Mouse (Mus musculus) CH12.LX (cell line): ENCODE results near the gene Camta1. TPM values are rescaled to one million over a fixed set of nuclear protein-coding genes. Genes with fewer than 3 reads are reported as not detected.

Experiments
- DNase-seq: peaks from one replicate; pipeline ENCODE4 v3.0.0-alpha.2; 2013; ENCODE audit errors: extremely low read depth
- H3K27ac ChIP-seq: 2 replicates; pipeline ENCODE4 v1.5.1; 2012; ENCODE audit warnings: low read depth, mild to moderate bottlenecking, control low read depth, moderate library complexity; ENCODE audit not compliant: insufficient read depth
- H3K27me3 ChIP-seq: replicated peaks from 2 replicates; pipeline ENCODE3; 2012; ENCODE audit warnings: inconsistent platforms
- H3K36me3 ChIP-seq, 2 experiments: replicated peaks in 1 of 2; 2 replicates each; pipeline versions ENCODE3 to v1.6.1; 2012; ENCODE audit warnings: inconsistent platforms in 1 of 2, low read length in 1 of 2, mild to moderate bottlenecking in 1 of 2, mixed read lengths in 1 of 2, moderate library complexity in 1 of 2; ENCODE audit not compliant: control insufficient read depth in 1 of 2, insufficient read depth in 1 of 2
- H3K4me1 ChIP-seq, 2 experiments: 2 replicates each; pipeline ENCODE4 v1.6.1; 2012; ENCODE audit warnings: inconsistent platforms in 1 of 2, moderate library complexity in 1 of 2; ENCODE audit not compliant: insufficient read depth in 2 of 2, control insufficient read depth in 1 of 2
- H3K4me2 ChIP-seq: 2 replicates; pipeline ENCODE4 v1.6.1; 2012; ENCODE audit warnings: low read depth, mild to moderate bottlenecking, control low read depth; ENCODE audit not compliant: poor library complexity, insufficient read depth, severe bottlenecking
- H3K4me3 ChIP-seq, 3 experiments: fragments of 150-350 bp in 1 of 3; sonication (generic) in 1 of 3; replicated peaks in 1 of 3; 2 replicates each; pipeline versions ENCODE3 to v1.5.1; 2011 to 2012; ENCODE audit warnings: low read depth in 2 of 3, low read length in 2 of 3, mild to moderate bottlenecking in 2 of 3, moderate library complexity in 2 of 3, control low read depth in 1 of 3, improper control_type of control experiment in 1 of 3, inconsistent platforms in 1 of 3, mixed read lengths in 1 of 3; ENCODE audit not compliant: poor library complexity in 1 of 3
- H3K79me2 ChIP-seq: replicated peaks from 2 replicates; pipeline ENCODE4 v1.6.1; 2012; ENCODE audit warnings: mild to moderate bottlenecking, moderate library complexity; ENCODE audit not compliant: control insufficient read depth, poor library complexity, insufficient read depth, severe bottlenecking; ENCODE audit errors: extremely low read depth
- H3K9ac ChIP-seq: 2 replicates; pipeline ENCODE4 v1.6.1; 2012; ENCODE audit warnings: low read depth, mild to moderate bottlenecking, control low read depth, moderate library complexity; ENCODE audit not compliant: insufficient read depth
- H3K9me3 ChIP-seq: replicated peaks from 2 replicates; pipeline ENCODE3; 2012; ENCODE audit warnings: low read length, inconsistent platforms, mixed read lengths
- BHLHE40 ChIP-seq: IDR thresholded peaks from 2 replicates; pipeline ENCODE4 v1.6.1; 2011; ENCODE audit warnings: mild to moderate bottlenecking, low read depth, low read length, improper control_type of control experiment
- CHD1 ChIP-seq: IDR thresholded peaks from 2 replicates; pipeline ENCODE4 v1.6.1; 2012; ENCODE audit warnings: low read depth, low read length, improper control_type of control experiment, inconsistent platforms
- CHD2 ChIP-seq: IDR thresholded peaks from 2 replicates; pipeline ENCODE4 v1.6.1; 2011; ENCODE audit warnings: low read length, improper control_type of control experiment
- CTCF ChIP-seq, 2 experiments: IDR thresholded peaks in 1 of 2; conservative IDR thresholded peaks in 1 of 2; 2 replicates each; pipeline ENCODE4 v1.5.1; 2011 to 2012; ENCODE audit warnings: low read depth in 2 of 2, low read length in 2 of 2, improper control_type of control experiment in 1 of 2, inconsistent platforms in 1 of 2, mild to moderate bottlenecking in 1 of 2, moderate library complexity in 1 of 2
- E2F4 ChIP-seq: IDR thresholded peaks from 2 replicates; pipeline ENCODE4 v1.6.1; 2011; ENCODE audit warnings: low read depth, low read length, improper control_type of control experiment; ENCODE audit not compliant: insufficient replicate concordance
- ELF1 ChIP-seq: IDR thresholded peaks from 2 replicates; pipeline ENCODE4 v1.6.1; 2014; ENCODE audit warnings: low read depth, mild to moderate bottlenecking, inconsistent platforms, low read length, improper control_type of control experiment
- EP300 ChIP-seq: IDR thresholded peaks from 2 replicates; pipeline ENCODE4 v1.6.1; 2011; ENCODE audit warnings: low read length, improper control_type of control experiment
- ETS1 ChIP-seq: conservative IDR thresholded peaks from 2 replicates; pipeline ENCODE4 v1.6.1; 2012; ENCODE audit warnings: low read depth, mild to moderate bottlenecking, inconsistent platforms, low read length, improper control_type of control experiment, moderate library complexity
- GABPA ChIP-seq: IDR thresholded peaks from 2 replicates; pipeline ENCODE4 v1.6.1; 2012; ENCODE audit warnings: low read depth, low read length, improper control_type of control experiment, inconsistent platforms; ENCODE audit not compliant: insufficient replicate concordance
- HCFC1 ChIP-seq: IDR thresholded peaks from 2 replicates; pipeline ENCODE4 v1.6.1; 2012; ENCODE audit warnings: low read depth, mild to moderate bottlenecking, inconsistent platforms, low read length, improper control_type of control experiment
- IRF4 ChIP-seq: IDR thresholded peaks from 2 replicates; pipeline ENCODE4 v1.6.1; 2014; ENCODE audit warnings: low read depth, mild to moderate bottlenecking, inconsistent platforms, low read length, improper control_type of control experiment
- JUND ChIP-seq: conservative IDR thresholded peaks from 2 replicates; pipeline ENCODE4 v1.6.1; 2011; ENCODE audit warnings: low read depth, low read length, improper control_type of control experiment
- KAT2A ChIP-seq: IDR thresholded peaks from 2 replicates; pipeline ENCODE4 v1.6.1; 2012; ENCODE audit warnings: low read length, improper control_type of control experiment, inconsistent platforms; ENCODE audit not compliant: insufficient replicate concordance
- MAFK ChIP-seq: IDR thresholded peaks from 2 replicates; pipeline ENCODE4 v1.6.1; 2011; ENCODE audit warnings: low read length, improper control_type of control experiment; ENCODE audit not compliant: insufficient replicate concordance
- MAX ChIP-seq: IDR thresholded peaks from 2 replicates; pipeline ENCODE4 v1.6.1; 2011; ENCODE audit warnings: low read length, improper control_type of control experiment
- MEF2A ChIP-seq: IDR thresholded peaks from 2 replicates; pipeline ENCODE4 v1.6.1; 2014; ENCODE audit warnings: low read depth, mild to moderate bottlenecking, inconsistent platforms, low read length, improper control_type of control experiment, borderline replicate concordance
- MYC ChIP-seq: IDR thresholded peaks from 2 replicates; pipeline ENCODE4 v1.6.1; 2011; ENCODE audit warnings: low read depth, mild to moderate bottlenecking, improper control_type of control experiment, low read length
- NELFE ChIP-seq: IDR thresholded peaks from 2 replicates; pipeline ENCODE4 v1.6.1; 2011; ENCODE audit warnings: low read depth, low read length, improper control_type of control experiment
- NRF1 ChIP-seq: IDR thresholded peaks from 2 replicates; pipeline ENCODE4 v1.6.1; 2014; ENCODE audit warnings: low read depth, mild to moderate bottlenecking, inconsistent platforms, low read length, improper control_type of control experiment, moderate library complexity
- PAX5 ChIP-seq: IDR thresholded peaks from 2 replicates; pipeline ENCODE4 v1.6.1; 2012; ENCODE audit warnings: low read length, inconsistent platforms, mixed read lengths
- POLR2A ChIP-seq: IDR thresholded peaks from 2 replicates; pipeline ENCODE4 v1.6.1; 2011; ENCODE audit warnings: low read depth, mild to moderate bottlenecking, improper control_type of control experiment, low read length
- RAD21 ChIP-seq: IDR thresholded peaks from 2 replicates; pipeline ENCODE4 v1.6.1; 2011; ENCODE audit warnings: low read depth, mild to moderate bottlenecking, low read length, improper control_type of control experiment, moderate library complexity
- RCOR1 ChIP-seq: conservative IDR thresholded peaks from 2 replicates; pipeline ENCODE4 v1.6.1; 2012; ENCODE audit warnings: low read depth, mild to moderate bottlenecking, inconsistent platforms, low read length, improper control_type of control experiment
- SIN3A ChIP-seq: IDR thresholded peaks from 2 replicates; pipeline ENCODE4 v1.6.1; 2012; ENCODE audit warnings: low read length, improper control_type of control experiment, inconsistent platforms
- SMC3 ChIP-seq: IDR thresholded peaks from 2 replicates; pipeline ENCODE4 v1.6.1; 2011; ENCODE audit warnings: low read depth, low read length, improper control_type of control experiment
- TBP ChIP-seq: conservative IDR thresholded peaks from 2 replicates; pipeline ENCODE4 v1.6.1; 2011; ENCODE audit warnings: low read depth, low read length, improper control_type of control experiment
- TCF12 ChIP-seq: IDR thresholded peaks from 2 replicates; pipeline ENCODE4 v1.6.1; 2014; ENCODE audit warnings: low read depth, mild to moderate bottlenecking, inconsistent platforms, low read length, improper control_type of control experiment
- UBTF ChIP-seq: IDR thresholded peaks from 2 replicates; pipeline ENCODE4 v1.6.1; 2012; ENCODE audit warnings: low read depth, mild to moderate bottlenecking, inconsistent platforms, low read length, improper control_type of control experiment, moderate library complexity
- USF1 ChIP-seq: IDR thresholded peaks from 2 replicates; pipeline ENCODE4 v1.6.1; 2014; ENCODE audit warnings: low read depth, mild to moderate bottlenecking, inconsistent platforms, low read length, improper control_type of control experiment
- USF2 ChIP-seq: conservative IDR thresholded peaks from 2 replicates; pipeline ENCODE4 v1.6.1; 2011; ENCODE audit warnings: low read depth, low read length, improper control_type of control experiment
- ZC3H11A ChIP-seq: IDR thresholded peaks from 2 replicates; pipeline ENCODE4 v1.6.1; 2012; ENCODE audit warnings: low read depth, mild to moderate bottlenecking, inconsistent platforms, low read length, improper control_type of control experiment
- ZKSCAN1 ChIP-seq: IDR thresholded peaks from 2 replicates; pipeline ENCODE4 v1.6.1; 2012; ENCODE audit warnings: low read depth, inconsistent platforms, low read length, improper control_type of control experiment, borderline replicate concordance
- ZMIZ1 ChIP-seq: IDR thresholded peaks from 2 replicates; pipeline ENCODE4 v1.6.1; 2012; ENCODE audit warnings: low read depth, mild to moderate bottlenecking, inconsistent platforms, low read length, improper control_type of control experiment
- dilution Hi-C: fragments of 300-500 bp; cut with MboI; formaldehyde crosslinking; loops from 2 replicates; pipeline ENCODE4 v1.14.3; 2020; ENCODE audit warnings: low sequenced_read_pairs; ENCODE audit not compliant: extremely low pct_unique_long_range_greater_than_20kb, extremely low pct_ligation_motif_present
- in situ Hi-C: fragments of 300-500 bp; cut with MboI; formaldehyde crosslinking; loops from 3 replicates; pipeline ENCODE4 v1.14.3; 2019; ENCODE audit warnings: low sequenced_read_pairs, low pct_ligation_motif_present, low pct_unique_long_range_greater_than_20kb, mixed read lengths
- polyA plus RNA-seq: library from polyadenylated mRNA; unstranded; fragments of >175 nt; gene quantifications from 2 replicates; pipeline ENCODE4 v1.2.1, GENCODE M21; 2012; ENCODE audit warnings: low read depth; ENCODE audit not compliant: insufficient read length
- total RNA-seq, 2 experiments: library from RNA; depleted of rRNA; stranded (reverse); fragments of 300-350 nt in 1 of 2; fragments of >200 nt in 1 of 2; gene quantifications; 2 replicates each; pipeline ENCODE4 v1.2.3; 2012 to 2014

The Camta1 gene
- total and polyA plus RNA-seq, 3 experiments = 9.9 to 32.5 (median 15.3) TPM

- Histone ChIP-seq H3K4me1 (peaks cover 8 to 19% of the 10 kb centered on the region in 2 experiments), H3K79me2 (no peaks in the 10 kb centered on the region), H3K4me3 (no peak overlapping the region), H3K4me2 (peak overlapping the region; percentile 80), H3K27me3 (no peaks in the 10 kb centered on the region), H3K27ac (peak overlapping the region; percentile 81), H3K9ac (peak overlapping the region; percentile 33; the same call in 1 of the 2 replicates), H3K36me3 (no peaks in the 10 kb centered on the region), H3K9me3 (no peaks in the 10 kb centered on the region)
- dilution Hi-C loops (no loop called here), in situ Hi-C loops (no loop called here)
- DNase-seq = peak; percentile 35
- TF ChIP-seq MEF2A = 0 out of 2 replicates have a peak, but pooled peaks have one; percentile 37
- TF ChIP-seq ELF1 = no peak
- peak; percentile 84 for TF ChIP-seq EP300
- TF ChIP-seq USF2 = no peak
- TF ChIP-seq MAFK = no peak
- no peak for TF ChIP-seq ZKSCAN1
- no peak for TF ChIP-seq POLR2A
- no peak for TF ChIP-seq JUND
- no peak for TF ChIP-seq GABPA
- TF ChIP-seq NRF1 = no peak
- TF ChIP-seq CHD2 = no peak
- TF ChIP-seq CTCF (conservative IDR thresholded peaks at IDR 0.05 in 1 of 2, IDR thresholded peaks at IDR 0.05 in 1 of 2; ENCODE audit: low read depth in 2 of 2, low read length in 2 of 2) = no peak
- TF ChIP-seq TBP = no peak
- peak; percentile 83 for TF ChIP-seq IRF4
- TF ChIP-seq TCF12 = 0 out of 2 replicates have a peak, but pooled peaks have one; percentile 47
- no peak for TF ChIP-seq USF1
- no peak for TF ChIP-seq SIN3A
These were observed 881.5 kb downstream of the Camta1 start for GRCm38 (mm10) chr4:150980153-150980552.

- DNase-seq = no peak
- in situ Hi-C loops (no loop called here), dilution Hi-C loops (no loop called here)
- H3K4me1 ChIP-seq = peaks cover 8 to 21% of the 10 kb centered on the region in 2 experiments
- no peaks in the 10 kb centered on the region for H3K79me2 ChIP-seq
- peak overlapping the region; percentile 80 for H3K4me2 ChIP-seq
- peak overlapping the region; percentile 33; the same call in 1 of the 2 replicates for H3K9ac ChIP-seq
- peak overlapping the region; percentile 81 for H3K27ac ChIP-seq
- no peaks in the 10 kb centered on the region for H3K9me3 ChIP-seq
- TF ChIP-seq TCF12 (peak; percentile 51), EP300 (peak; percentile 28; the same call in 1 of the 2 replicates), UBTF (no peak), KAT2A (no peak), NELFE (no peak), ETS1 (no peak), MAX (no peak; the same call in 1 of the 2 replicates), ZC3H11A (no peak), USF1 (no peak), POLR2A (peak; percentile 23; the same call in 1 of the 2 replicates), SMC3 (no peak), HCFC1 (no peak), RCOR1 (no peak), CHD2 (no peak), ZMIZ1 (no peak), CTCF (conservative IDR thresholded peaks at IDR 0.05 in 1 of 2, IDR thresholded peaks at IDR 0.05 in 1 of 2; ENCODE audit: low read depth in 2 of 2, low read length in 2 of 2) (no peak), BHLHE40 (peak; percentile 36; the same call in 1 of the 2 replicates), NRF1 (no peak), RAD21 (no peak), PAX5 (no peak), E2F4 (no peak), CHD1 (peak; percentile 60; the same call in 1 of the 2 replicates), TBP (no peak), MYC (0 out of 2 replicates have a peak, but pooled peaks have one; percentile 12)
- TF ChIP-seq, all 38 proteins: peak for 6
- H3K36me3 ChIP-seq = no peaks in the 10 kb centered on the region
- H3K4me3 ChIP-seq = no peak overlapping the region
- no peaks in the 10 kb centered on the region for H3K27me3 ChIP-seq
These were observed 882.2 kb downstream of the Camta1 start for GRCm38 (mm10) chr4:150979455-150979854.
